Mouse (Mus musculus) fibroblast of lung, adult 2 months (primary cell): Measurements from ENCODE around the gene Rnf152.

Source experiments
- DNase-seq: peaks from one replicate; pipeline ENCODE4 v3.0.0-alpha.2; 2011; ENCODE audit warnings: low read depth

The Rnf152 gene

DNA sequence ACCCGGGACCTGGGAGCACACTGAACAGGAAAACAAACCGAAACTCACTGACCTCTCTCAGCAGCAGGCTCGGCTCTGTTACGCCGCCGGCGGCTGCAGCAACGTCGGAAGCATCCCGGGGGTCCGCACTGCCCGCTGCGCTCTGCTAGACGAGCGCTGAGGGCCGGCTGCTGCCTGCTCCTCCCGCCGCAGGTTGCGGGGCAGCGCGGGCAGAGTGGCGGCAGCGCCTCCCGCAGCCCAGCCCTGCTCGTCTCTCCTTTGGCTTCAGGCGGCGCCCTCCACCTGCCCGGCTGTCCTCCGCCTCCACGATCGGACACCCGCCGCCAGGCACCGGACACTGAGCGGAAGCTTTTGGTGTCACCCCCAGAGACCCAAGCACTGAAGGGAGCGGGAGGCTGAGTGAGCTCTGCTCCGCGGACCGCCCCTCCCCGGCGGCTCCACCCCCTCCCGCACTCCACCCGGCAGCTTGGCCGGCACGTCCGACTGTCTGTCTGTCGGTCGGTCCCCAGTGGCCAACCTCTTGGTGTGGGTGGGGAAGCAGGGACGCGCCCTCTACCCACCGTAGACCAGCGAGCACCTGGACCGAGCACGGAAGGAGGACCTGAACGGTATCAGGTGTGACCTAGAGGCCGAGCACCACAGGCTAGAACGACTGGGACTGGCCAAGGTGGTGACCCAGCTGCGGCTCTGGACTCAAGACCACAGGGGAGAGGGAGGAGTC, at the start of gene Rnf152:
Gene Rnf152 (minus strand): TSS at position 420 of the 721 bp plus-strand sequence.
- no peak for DNase-seq

DNA sequence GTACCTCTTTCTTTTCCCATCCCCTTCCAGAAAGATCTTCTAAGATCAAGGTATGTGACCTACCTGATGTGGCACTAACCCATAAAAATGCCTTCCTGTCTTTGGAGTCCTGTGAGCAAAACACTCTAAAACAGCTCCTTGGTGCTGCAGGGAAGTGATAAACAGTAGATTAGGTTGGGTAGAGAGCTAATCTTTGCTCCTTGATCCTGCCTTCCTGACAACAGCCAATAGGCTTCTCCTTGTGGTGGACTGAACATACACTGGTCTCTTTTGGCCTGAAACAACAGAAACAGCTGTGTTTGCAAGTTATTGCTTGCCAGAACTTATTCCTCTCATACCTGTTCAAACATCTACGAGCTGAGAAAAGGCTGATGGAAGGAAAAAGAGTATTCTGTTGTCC, 46.3 kb upstream of the Rnf152 start:
- no peak for DNase-seq

DNA sequence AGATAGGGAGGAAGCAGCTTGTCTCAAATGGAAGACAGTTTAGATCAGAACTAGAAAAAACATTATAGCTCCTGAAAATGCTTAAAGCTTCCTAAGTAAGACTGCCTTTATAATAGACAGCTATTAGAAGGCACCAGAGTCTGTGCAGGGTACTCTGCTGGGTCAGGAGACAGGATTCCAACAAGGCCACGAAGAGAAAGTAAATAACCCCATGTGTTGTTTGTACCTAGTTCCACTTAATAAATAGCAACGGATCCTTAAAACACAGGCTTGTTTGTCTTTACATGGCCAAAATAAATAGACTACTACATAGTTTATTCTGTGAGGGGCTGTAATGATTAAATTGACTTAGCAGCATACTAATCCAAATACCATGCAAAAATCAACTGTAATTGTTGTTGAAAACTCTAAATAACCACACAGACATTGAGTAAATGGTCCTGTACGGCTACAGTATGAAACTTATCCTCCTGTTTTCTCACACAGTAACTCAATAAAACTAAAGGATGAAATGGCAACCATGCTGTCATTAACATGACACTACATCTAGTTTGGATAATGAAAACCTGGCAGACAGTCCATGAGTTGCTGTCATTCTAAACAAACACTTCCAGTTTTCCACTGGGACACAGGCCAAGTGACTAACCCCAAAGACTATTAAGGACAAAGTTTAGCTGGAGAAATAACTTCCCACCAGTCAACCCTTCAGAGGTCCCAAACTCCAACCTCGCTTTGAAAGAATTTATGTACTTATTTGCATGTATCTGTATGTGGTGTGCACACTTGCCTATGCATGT, 27.8 kb upstream of the Rnf152 start:
- DNase-seq = peak; percentile 13

DNA sequence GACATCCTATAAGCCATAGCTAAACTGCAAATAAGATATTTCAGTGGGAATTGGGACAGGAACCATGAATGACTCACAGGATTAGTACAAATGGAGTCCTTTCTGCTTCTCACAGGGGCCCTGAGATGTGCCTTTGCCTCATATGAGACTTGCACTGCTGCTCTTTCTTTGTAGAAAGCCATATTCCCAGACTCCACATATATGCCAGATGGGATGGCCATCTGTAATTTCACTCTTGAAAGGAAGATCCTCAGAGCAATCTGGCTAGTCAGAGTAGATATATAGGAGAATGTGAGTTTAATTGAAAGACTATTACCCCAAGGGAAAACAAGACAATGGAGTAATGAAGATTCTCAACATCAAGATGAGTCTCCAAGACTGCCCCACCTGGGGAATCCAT, 21.0 kb upstream of the Rnf152 start:
- no peak for DNase-seq

DNA sequence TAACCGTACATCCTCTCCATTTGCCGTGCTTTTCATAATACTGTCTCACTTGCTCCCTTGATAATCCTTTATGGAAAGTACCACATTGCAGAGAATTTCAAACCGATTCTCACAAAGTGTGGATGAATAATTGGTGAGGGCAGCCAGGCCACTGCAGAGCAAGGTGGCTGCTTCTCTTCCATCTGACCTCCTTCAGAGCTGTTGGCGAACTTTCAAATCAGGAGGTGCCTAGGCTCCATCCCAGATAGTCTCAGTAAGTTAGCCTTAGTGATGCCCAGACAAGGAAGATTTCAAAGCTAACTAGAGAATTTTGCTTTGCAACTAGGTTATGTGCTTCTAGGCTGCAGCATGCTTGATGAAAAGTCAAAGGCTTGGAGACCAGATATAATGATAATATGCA, 18.1 kb upstream of the Rnf152 start:
- no peak for DNase-seq

DNA sequence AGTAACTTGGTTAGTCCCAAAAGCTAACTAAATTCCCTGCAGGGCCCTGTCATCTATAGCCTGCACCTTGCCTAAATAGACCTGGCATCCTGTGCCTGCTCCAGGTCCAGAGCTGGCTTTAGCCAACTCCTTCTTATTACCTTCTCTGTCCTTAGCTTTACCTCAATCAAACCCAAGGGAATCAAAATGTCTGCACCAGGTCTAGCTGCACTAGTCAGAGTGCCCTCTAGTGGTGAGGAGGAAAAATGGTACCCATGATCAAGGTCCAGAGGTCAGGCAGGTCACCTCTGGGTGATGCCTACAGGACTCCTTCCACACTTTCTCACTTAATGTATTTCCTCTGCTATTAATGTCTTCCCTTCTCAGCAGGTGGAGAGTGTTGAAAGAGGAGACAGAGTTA, 6.2 kb upstream of the Rnf152 start:
- no peak for DNase-seq

DNA sequence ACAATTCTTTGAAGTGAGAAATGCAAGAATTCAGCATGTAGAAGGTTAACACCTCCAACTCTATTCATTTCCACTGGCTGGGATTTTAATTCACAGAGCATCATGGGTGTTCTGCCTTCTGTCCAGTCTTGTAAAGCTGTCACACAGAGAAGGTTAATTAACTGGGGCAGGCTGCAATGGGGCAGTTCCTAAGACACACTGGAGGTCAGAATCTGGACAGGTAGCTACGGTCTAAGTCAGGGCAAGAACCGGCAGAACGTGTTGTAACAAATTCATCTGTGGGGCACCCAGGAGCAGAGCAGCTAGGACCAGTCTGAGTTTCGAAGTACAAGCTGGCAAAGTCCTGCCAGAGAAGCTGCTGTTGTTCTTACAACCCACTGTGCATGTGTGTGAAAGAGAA, 2.4 kb upstream of the Rnf152 start:
- no peak for DNase-seq

DNA sequence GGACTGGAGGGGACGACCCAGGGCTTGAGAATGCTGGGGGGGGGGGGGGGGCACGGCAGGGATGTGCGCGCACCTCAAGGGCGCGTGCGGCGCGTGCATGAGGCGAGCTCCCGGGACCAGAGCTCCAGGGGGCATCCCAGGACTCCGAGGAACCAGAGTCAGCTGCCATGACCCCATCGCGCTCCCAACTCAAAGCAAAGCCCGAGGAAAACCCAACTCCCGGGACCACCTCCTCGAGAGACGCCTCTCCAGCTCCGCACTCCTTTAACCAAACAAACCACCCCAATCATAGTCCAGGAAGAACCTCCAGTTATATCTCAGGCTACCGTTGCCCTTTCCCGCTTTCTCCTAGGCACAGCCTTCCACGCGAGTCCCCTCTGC, 610 bp downstream of the Rnf152 start:
- DNase-seq = no peak

DNA sequence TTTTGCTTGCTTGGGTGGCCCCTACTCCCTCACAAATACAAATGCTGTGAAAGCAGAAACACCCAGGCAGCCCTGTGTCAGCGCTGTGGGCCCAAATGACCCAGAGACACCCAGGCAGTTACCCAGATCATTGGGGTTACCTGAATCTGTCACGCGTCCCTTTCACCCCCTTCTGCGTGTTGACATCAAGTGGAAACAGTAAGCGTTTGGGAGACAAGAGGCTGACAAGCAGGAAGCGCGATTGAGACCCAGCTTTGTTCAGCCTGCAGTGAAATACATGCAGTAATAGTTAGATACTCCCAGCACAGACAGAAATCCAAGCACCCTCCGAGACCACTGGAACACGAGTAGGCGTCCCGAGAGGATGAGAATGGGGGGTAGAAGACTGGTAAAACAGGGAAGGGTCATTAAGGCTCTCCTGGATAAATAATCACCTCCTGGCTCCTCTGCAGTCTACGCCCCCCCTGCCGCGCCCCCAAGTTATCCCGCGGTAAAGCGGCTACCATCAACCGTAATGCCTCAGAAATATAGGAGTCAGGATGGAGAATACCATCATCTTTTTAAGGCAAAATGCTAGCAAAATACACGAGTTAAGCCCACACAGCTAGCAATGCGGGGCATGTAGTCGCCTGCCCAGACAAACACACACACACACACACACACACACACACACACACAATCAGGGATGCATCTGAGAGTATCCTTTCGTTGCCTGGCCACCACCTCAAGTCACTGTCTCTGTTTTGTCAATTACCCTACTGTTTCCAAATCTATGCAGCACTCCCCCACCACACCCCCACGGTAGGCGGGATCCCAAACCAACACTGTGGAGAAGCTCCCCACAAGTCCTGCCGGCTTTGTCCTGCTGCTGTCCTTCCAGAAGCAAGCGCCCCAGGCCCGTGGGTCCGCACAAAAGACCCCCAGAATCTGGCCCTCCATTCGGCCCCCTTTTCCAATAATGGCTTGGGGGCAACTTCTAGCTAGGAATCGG, 1.3 kb downstream of the Rnf152 start:
- no peak for DNase-seq

DNA sequence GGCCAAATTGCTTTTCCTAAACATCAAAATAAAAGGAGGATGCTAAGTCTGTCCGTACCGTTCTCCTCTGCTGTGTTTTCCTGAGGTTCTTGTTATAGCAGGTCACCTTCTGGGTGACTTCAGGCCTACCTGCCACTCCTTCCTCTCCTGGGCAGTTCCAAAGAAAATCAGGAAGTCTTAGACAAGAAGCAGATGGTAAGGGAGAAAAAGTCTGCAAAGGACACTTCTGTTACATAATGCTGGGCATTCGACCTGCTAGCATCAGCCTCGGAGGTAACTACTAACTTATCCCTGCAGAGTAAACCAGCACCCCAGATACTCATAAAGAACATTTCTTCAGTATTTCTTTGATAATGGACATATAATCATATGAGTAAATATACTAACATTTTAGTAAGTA, 4.7 kb downstream of the Rnf152 start:
- DNase-seq = no peak

DNA sequence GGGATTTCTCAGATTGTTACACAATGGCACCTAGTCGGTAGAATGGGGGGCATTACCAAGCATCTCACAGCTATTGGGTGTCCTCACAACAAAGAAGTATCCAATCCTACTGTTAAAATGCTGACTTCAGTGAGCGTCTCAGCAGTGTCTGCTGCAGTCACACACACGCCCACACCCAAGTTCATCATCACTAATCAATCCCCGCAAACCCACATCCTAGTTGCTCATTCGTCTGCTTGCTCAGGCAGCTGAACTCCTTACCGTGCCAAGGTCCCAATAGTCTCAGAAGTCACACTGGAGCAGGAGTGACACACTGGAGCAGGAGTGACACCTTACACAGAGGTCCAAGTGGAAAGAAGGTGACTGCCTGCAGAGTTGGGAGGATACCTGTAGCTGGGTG, 14.2 kb downstream of the Rnf152 start:
- DNase-seq = no peak

DNA sequence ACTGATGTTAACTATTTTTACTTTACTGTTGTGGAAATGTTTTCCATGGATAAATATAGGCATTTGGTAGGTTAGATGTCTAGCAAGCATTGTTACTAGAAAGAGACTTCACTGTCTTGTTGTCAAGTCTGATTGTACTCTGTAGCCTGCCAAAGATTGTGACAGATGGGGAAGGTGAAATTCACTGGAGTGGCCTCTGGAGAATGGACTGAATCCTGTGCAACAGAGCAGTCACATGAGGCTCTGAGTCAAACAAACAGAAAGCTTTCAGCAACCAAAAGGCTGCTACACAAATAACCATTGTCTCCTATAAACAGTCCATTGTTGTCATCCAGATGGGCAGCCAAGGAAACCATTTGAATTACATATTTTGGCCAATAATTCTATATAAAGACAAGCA, 15.6 kb downstream of the Rnf152 start:
- no peak for DNase-seq

DNA sequence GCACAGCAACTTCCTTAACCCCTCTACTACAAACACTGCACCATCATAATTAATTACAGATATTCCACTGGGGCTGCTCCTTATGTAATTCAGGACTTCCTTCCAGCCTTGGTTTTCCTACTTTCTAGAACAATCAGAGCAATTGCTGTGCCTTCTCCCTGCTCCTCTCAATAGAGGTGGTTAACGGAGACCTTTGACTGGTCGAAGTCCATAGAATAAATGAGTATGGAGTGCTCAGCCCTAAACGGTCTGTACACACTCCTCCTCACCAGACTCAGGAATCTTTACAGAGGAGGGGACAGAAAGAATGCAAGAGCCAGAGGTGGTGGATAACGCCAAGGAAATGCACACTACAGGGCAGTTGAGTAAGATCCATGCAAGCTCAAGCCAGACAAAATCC, 19.1 kb downstream of the Rnf152 start:
- DNase-seq = no peak

DNA sequence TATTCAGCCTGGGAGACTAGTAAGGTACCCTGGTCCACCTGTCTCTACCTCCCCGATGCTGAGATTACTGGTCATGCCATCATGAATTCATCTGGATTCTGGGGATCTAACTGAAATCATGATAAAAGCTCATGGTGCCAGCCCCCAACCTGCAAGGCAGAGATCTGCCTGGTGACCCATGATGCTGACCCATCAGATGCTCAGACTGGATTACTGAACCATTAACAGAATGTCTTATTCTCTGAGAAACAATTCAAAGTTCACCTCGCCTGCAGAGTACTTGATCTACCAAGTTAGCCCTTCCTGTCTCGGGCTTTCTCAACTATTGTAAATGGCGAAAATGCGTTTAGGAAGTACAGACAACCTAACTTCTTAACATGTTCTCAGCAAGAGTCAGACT, 20.4 kb downstream of the Rnf152 start:
- DNase-seq = no peak

DNA sequence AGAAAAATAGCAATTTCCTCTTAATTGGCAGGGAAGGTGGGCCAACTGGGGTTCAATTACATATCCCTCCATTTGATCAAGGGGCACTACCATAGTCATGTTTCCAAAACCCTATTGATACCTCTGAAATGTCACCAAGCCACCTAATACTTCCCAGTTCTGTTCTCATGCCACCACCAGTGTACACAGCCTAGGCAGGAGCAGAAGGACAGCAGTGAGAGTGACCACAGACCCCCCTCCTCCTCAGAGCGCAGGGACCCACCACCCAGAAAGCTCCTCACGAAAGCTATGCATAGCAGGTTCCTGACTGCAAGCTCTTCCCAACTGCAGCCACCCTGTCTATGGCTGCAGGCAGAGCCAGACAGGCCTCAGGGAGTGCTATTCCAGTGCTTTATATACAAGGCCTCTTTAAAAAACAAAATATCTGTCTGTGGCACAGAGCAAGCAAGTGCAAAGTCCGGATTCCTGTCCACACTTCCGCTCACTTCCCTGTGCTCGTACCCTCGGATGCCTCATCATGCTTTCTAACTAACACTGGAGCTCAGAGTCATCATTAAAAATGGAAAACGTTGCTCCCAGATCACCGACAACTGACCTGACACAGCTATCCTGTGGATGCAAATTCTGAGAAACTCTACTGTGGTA, 24.3 kb downstream of the Rnf152 start:
- no peak for DNase-seq

DNA sequence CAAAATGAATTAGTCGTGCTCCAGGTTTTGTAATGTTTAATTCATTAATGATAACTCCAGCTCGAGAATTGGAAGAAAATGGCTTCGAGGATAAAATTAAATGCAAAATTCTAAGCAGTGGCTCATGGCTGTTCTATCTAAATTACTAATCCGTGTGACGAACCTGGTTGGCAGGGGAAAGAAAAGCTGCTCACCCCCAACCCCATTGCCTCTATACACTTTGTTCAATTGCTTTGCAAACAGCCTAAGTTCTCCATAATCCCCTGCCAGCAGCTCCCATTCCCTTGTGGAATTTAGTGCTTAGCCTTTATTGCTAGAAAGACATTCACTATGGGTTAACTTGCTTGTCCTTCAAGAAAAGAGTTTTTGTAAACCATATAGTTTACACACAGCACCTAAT, 24.9 kb downstream of the Rnf152 start:
- no peak for DNase-seq

DNA sequence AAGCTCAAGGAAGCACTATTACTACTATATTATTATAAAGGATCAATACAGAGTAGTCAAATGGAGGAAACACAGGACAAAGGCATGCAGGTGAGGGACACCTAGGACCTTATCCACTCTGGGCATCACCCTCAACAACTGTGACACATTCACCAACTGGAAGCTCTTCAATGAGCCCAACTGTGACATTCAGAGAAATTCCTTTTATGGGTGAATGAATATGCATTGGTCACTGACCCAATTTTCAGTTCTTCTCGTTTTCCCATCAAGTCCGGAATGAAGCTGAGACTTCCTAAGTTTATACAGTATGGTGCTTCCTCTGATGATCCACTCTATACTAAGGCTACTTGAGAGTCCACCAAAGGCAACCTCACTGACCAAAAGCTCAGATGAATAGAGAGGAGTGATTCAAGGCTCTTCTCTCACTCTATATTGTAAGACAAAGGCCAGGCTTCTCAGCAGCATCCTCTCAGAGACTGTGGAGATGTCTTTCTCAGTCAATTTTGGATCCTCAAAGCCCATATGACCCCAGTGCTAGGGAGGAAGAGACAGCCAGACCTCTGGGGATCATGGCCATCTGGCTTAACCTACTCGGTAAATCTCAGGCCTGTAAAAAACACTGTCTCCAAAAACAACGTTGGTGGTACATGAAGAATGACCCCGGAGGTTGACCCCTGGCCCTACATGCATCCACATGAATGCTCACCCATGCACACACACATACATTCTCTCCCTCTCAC, 25.8 kb downstream of the Rnf152 start:
- DNase-seq = no peak

DNA sequence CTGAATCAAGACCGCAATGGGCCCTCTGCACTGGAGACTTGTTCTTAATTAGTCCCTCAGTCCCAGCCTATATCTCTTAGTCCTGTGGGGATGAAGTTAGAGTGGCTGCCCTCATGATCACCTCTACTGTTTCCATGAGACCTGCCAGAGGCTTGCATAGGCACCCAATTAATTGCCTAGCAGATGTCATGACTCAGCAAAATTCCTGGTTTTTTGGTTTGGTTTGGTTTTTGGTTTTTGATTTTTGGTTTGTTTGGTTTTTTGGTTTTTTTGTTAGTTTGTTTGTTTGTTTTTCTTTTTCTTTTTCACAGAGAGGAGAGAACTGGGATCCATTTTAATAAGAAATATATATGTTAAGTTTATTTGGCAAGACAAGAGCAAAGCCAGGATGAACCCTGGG, 28.7 kb downstream of the Rnf152 start:
- no peak for DNase-seq

DNA sequence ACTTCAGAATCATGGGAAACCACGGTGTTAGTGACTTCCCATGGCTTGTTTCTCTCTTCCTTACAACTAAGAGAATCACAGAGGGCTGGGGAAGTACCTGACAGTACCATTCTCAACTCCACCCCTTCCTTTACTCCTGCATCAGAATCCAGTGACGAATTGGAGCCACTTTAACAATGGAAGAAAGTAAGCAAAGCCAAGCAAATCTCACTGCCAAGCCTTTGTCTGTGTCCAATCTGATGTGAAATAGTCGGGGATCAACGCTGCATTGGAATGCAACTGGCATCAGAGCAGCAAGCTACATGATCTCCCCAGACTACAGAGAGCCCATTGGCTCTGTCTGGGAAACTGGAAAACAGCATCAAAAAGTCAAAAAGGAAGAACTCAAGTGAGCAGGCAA, 31.9 kb downstream of the Rnf152 start:
- no peak for DNase-seq

DNA sequence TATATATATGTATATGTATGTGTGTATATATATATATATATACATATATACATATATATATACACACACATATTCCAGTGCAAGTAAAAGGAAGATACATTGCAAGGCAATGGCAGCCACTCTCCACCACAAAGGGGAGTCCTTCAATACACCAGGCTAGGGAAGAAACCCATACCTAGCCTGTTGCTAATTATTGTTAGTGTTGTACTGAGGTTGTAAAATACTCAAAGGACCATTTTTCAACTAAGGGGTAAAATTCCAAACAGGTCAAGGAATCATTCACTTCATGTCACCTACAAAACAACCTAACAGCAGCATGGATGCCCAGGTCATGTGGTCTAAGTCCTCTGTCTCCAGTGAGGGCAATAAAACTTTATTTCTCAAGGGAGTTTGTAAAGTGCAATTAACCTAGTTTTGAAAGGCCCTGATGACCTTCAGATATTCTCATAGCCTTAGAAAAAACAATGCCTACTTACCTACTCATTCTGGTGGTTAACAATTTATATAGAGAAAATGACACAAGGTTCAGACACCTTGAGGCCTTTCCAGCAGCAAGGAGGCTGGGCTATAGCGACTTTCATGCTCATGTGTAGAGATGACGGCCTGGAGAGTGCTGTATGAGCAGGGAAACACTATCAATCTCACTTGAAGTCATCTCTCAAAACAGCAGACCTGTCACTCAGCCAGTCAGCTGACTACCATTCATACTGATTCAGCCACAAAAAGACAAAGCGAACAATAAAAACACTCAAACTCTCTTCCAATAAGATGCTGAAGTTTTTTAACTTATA, 42.3 kb downstream of the Rnf152 start:
- DNase-seq = no peak

DNA sequence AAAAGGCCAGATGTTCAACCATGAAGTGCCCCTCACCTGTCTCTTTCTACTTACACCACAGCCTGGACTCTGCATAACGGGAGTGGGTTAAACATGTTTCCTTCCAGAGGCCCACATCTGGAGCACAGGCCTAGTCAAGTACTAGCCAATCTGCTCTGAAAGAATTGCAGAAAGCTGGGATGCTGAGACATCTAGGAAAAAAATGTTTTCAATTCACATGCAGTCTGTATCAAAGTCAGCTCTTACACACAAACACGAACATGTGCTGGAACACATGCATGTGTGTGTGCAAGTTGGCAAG, 44.0 kb downstream of the Rnf152 start:
- no peak for DNase-seq
